ENCODE assay signal across 10 mouse cellular contexts in genomic region chr11:20309044-20309443, GRCm38 (mm10). TPM values are rescaled to one million over a fixed set of nuclear protein-coding genes. Genes with fewer than 3 reads are reported as not detected.
DNase-seq lines count a peak whose midpoint lies in the region; ATAC-seq and TF ChIP-seq lines count a peak whose summit lies in the region.
"Had no signal": no experiment of that assay in that cellular context is flagged by ENCODE, and none has a peak within 500 bp of the region (broad histone marks: within the 10 kb centered on the region; RNA-seq: fewer than 3 reads in every experiment).

No protein-coding gene starts in this region.

- no peak for DNase-seq in hindbrain, embryonic 10.5 days (ENCODE audit: low spot score)
- DNase-seq in lung, postnatal 0 days (ENCODE audit: low spot score) = peak; percentile 28
- no peak for DNase-seq in lung, postnatal 36 days
- no peak for DNase-seq in layer of hippocampus, postnatal 25 days (ENCODE audit: extremely low spot score in 1 of 2, low spot score in 1 of 2)
- DNase-seq: thymus, postnatal 36 days had no signal

- 78% methylated on average over 5 of the region's 5 CpGs for WGBS in hindbrain, embryonic 12.5 days
- WGBS in hindbrain, embryonic 10.5 days = 85% methylated on average over 5 of the region's 5 CpGs
- 64% methylated on average over 5 of the region's 5 CpGs for WGBS in lung, postnatal 0 days
- WGBS in embryonic facial prominence, embryonic 15.5 days = 43% methylated on average over 5 of the region's 5 CpGs
- 54% methylated on average over 5 of the region's 5 CpGs for WGBS in neural tube, embryonic 15.5 days

- no peak for ATAC-seq in hindbrain, embryonic 12.5 days (ENCODE audit: low FRiP score)
- no peak for ATAC-seq in lung, postnatal 0 days
- no peak for ATAC-seq in embryonic facial prominence, embryonic 15.5 days (ENCODE audit: insufficient number of reproducible peaks, low FRiP score, low TSS enrichment, low read depth)
- no peak for ATAC-seq in neural tube, embryonic 15.5 days (ENCODE audit: low FRiP score)
- ATAC-seq in megakaryocyte progenitor cell, adult 5-6 weeks (replicated peaks; ENCODE audit: poor library complexity) = no peak

- H3K9ac ChIP-seq in hindbrain, embryonic 12.5 days = no peak overlapping the region
- no peak overlapping the region for H3K9ac ChIP-seq in lung, postnatal 0 days (replicated peaks; ENCODE audit: low read depth)
- H3K9ac ChIP-seq in embryonic facial prominence, embryonic 15.5 days = no peak overlapping the region
- H3K9ac ChIP-seq in neural tube, embryonic 15.5 days (replicated peaks) = no peak overlapping the region
- H3K9ac ChIP-seq: midbrain, embryonic 12.5 days had no signal

- H3K27ac ChIP-seq in hindbrain, embryonic 12.5 days = 0 out of 2 replicates have a peak overlapping the region, but pooled peaks have one; percentile 17
- H3K27ac ChIP-seq in hindbrain, embryonic 10.5 days = no peak overlapping the region
- no peak overlapping the region for H3K27ac ChIP-seq in lung, postnatal 0 days (ENCODE audit: low read length)
- H3K27ac ChIP-seq in embryonic facial prominence, embryonic 15.5 days (replicated peaks) = peak overlapping the region; percentile 55; the same call in 1 of the 2 replicates
- peak overlapping the region; percentile 63 for H3K27ac ChIP-seq in neural tube, embryonic 15.5 days (replicated peaks)
- H3K27ac ChIP-seq: midbrain, embryonic 12.5 days had no signal

- no peak for TF ChIP-seq EP300 in lung, postnatal 0 days (IDR thresholded peaks at IDR 0.05)

- no peak overlapping the region for H3K4me2 ChIP-seq in hindbrain, embryonic 12.5 days (replicated peaks)
- H3K4me2 ChIP-seq in lung, postnatal 0 days (replicated peaks; ENCODE audit: low read depth, low read length) = no peak overlapping the region
- H3K4me2 ChIP-seq in embryonic facial prominence, embryonic 15.5 days (replicated peaks) = no peak overlapping the region
- no peak overlapping the region for H3K4me2 ChIP-seq in neural tube, embryonic 15.5 days
- H3K4me2 ChIP-seq: midbrain, embryonic 12.5 days had no signal

- peaks cover 49% of the 10 kb centered on the region for H3K36me3 ChIP-seq in hindbrain, embryonic 12.5 days
- peaks cover 69% of the 10 kb centered on the region for H3K36me3 ChIP-seq in hindbrain, embryonic 10.5 days
- H3K36me3 ChIP-seq in lung, postnatal 0 days (ENCODE audit: insufficient read depth, low read length) = no peaks in the 10 kb centered on the region
- peaks cover 35% of the 10 kb centered on the region for H3K36me3 ChIP-seq in embryonic facial prominence, embryonic 15.5 days
- peaks cover 68% of the 10 kb centered on the region for H3K36me3 ChIP-seq in neural tube, embryonic 15.5 days

- no peaks in the 10 kb centered on the region for H3K4me1 ChIP-seq in hindbrain, embryonic 12.5 days
- no peaks in the 10 kb centered on the region for H3K4me1 ChIP-seq in hindbrain, embryonic 10.5 days (replicated peaks)
- no peaks in the 10 kb centered on the region for H3K4me1 ChIP-seq in lung, postnatal 0 days (ENCODE audit: insufficient read depth, low read depth, low read length)
- H3K4me1 ChIP-seq in embryonic facial prominence, embryonic 15.5 days = no peaks in the 10 kb centered on the region
- H3K4me1 ChIP-seq in neural tube, embryonic 15.5 days = no peaks in the 10 kb centered on the region
- H3K4me1 ChIP-seq: midbrain, embryonic 12.5 days had no signal

- no peaks in the 10 kb centered on the region for H3K9me3 ChIP-seq in hindbrain, embryonic 12.5 days (replicated peaks)
- H3K9me3 ChIP-seq in hindbrain, embryonic 10.5 days = no peaks in the 10 kb centered on the region
- H3K9me3 ChIP-seq in lung, postnatal 0 days (ENCODE audit: low read length) = no peaks in the 10 kb centered on the region
- H3K9me3 ChIP-seq in embryonic facial prominence, embryonic 15.5 days (replicated peaks) = no peaks in the 10 kb centered on the region
- H3K9me3 ChIP-seq in neural tube, embryonic 15.5 days (replicated peaks) = no peaks in the 10 kb centered on the region
- H3K9me3 ChIP-seq: midbrain, embryonic 12.5 days had no signal

- H3K27me3 ChIP-seq in hindbrain, embryonic 12.5 days = no peaks in the 10 kb centered on the region
- H3K27me3 ChIP-seq in hindbrain, embryonic 10.5 days (ENCODE audit: insufficient read depth, poor library complexity, severe bottlenecking) = no peaks in the 10 kb centered on the region
- H3K27me3 ChIP-seq in lung, postnatal 0 days (replicated peaks; ENCODE audit: insufficient read depth, low read length) = no peaks in the 10 kb centered on the region
- no peaks in the 10 kb centered on the region for H3K27me3 ChIP-seq in embryonic facial prominence, embryonic 15.5 days
- no peaks in the 10 kb centered on the region for H3K27me3 ChIP-seq in neural tube, embryonic 15.5 days (replicated peaks)
- H3K27me3 ChIP-seq: midbrain, embryonic 12.5 days had no signal

- TF ChIP-seq CTCF in lung, postnatal 0 days (IDR thresholded peaks at IDR 0.05) = no peak

- H3K4me3 ChIP-seq in hindbrain, embryonic 12.5 days = no peak overlapping the region
- H3K4me3 ChIP-seq in hindbrain, embryonic 10.5 days = no peak overlapping the region
- no peak overlapping the region for H3K4me3 ChIP-seq in lung, postnatal 0 days (ENCODE audit: low read depth, low read length)
- no peak overlapping the region for H3K4me3 ChIP-seq in embryonic facial prominence, embryonic 15.5 days (replicated peaks)
- H3K4me3 ChIP-seq in neural tube, embryonic 15.5 days (replicated peaks) = no peak overlapping the region
- H3K4me3 ChIP-seq: midbrain, embryonic 12.5 days had no signal

RNA-seq across cellular contexts. Expression of gene Slc1a4, which starts 23.5 kb away (rescaled TPM):
- 25.2 and 26.0 TPM in 2 replicates for polyA plus RNA-seq in hindbrain, embryonic 12.5 days (2016; fragmentation: Nextera tagmentation; extraction: Ambion mirVana)
- 15.3 and 15.7 TPM in 2 replicates for polyA plus RNA-seq in hindbrain, embryonic 10.5 days (2016; fragmentation: Nextera tagmentation; extraction: Ambion mirVana)
- polyA plus RNA-seq in lung, postnatal 0 days (2015; fragmentation: Nextera tagmentation; extraction: Ambion mirVana) = 17.5 and 17.7 TPM in 2 replicates
- 19.1 and 20.5 TPM in 2 replicates for polyA plus RNA-seq in embryonic facial prominence, embryonic 15.5 days (2015; fragmentation: Nextera tagmentation; extraction: Ambion mirVana)
- polyA plus RNA-seq in neural tube, embryonic 15.5 days (2015; fragmentation: Nextera tagmentation; extraction: Ambion mirVana) = 56.0 and 61.0 TPM in 2 replicates
- total RNA-seq in megakaryocyte progenitor cell, adult 5-6 weeks (2015) = 0.29 and 0.52 TPM in 2 replicates
- total RNA-seq in megakaryocyte progenitor cell, adult 5-6 weeks (2017) = 0.37 and 0.75 TPM in 2 replicates
- 10 to 100 TPM; 39.3 to 42.3 TPM for total RNA-seq in layer of hippocampus, postnatal 25 days (2021)

RNA-seq across cellular contexts. Expression of gene Cep68, which starts 59.8 kb away (rescaled TPM):
- 34.1 and 35.9 TPM in 2 replicates for polyA plus RNA-seq in hindbrain, embryonic 12.5 days (2016; fragmentation: Nextera tagmentation; extraction: Ambion mirVana)
- 34.1 and 39.3 TPM in 2 replicates for polyA plus RNA-seq in hindbrain, embryonic 10.5 days (2016; fragmentation: Nextera tagmentation; extraction: Ambion mirVana)
- polyA plus RNA-seq in lung, postnatal 0 days (2015; fragmentation: Nextera tagmentation; extraction: Ambion mirVana) = 12.5 and 14.7 TPM in 2 replicates
- polyA plus RNA-seq in embryonic facial prominence, embryonic 15.5 days (2015; fragmentation: Nextera tagmentation; extraction: Ambion mirVana) = 31.1 and 33.2 TPM in 2 replicates
- 26.5 and 29.1 TPM in 2 replicates for polyA plus RNA-seq in neural tube, embryonic 15.5 days (2015; fragmentation: Nextera tagmentation; extraction: Ambion mirVana)
- total RNA-seq in megakaryocyte progenitor cell, adult 5-6 weeks (2015) = 22.6 and 27.7 TPM in 2 replicates
- total RNA-seq in megakaryocyte progenitor cell, adult 5-6 weeks (2017) = 28.3 and 28.6 TPM in 2 replicates
- total RNA-seq in layer of hippocampus, postnatal 25 days (2021) = 10 to 100 TPM; 29.1 to 34.0 TPM

Comparison
In these comparisons a context has a peak if more than half of its experiments do, and no peak if none do; other contexts are left out.
1. H3K27ac ChIP-seq: peak in hindbrain, embryonic 12.5 days (single experiment), embryonic facial prominence, embryonic 15.5 days (single experiment) and neural tube, embryonic 15.5 days (single experiment); none in hindbrain, embryonic 10.5 days (single experiment) and lung, postnatal 0 days (single experiment).